Mouse (Mus musculus) lung, postnatal 0 days (tissue): Measurements from ENCODE around the gene Slc25a12. TPM values are rescaled to one million over a fixed set of nuclear protein-coding genes. Genes with fewer than 3 reads are reported as not detected.
"Not testable (repeated sequence)": the region's sequence is repeated elsewhere in the genome, so short reads cannot be mapped to it uniquely, and the experiment has no call there.

Experiments
- ATAC-seq: fragments of 200-750 bp; cut with Nextera tagmentation; 2 replicates; pipeline ENCODE4 v1.8.0; 2017; ENCODE audit warnings: moderate library complexity
- DNase-seq: peaks from one replicate; pipeline ENCODE4 v3.0.0-alpha.2; 2016; ENCODE audit warnings: low spot score
- H3K27ac ChIP-seq: fragments of 300-500 bp; sonication (generic); 2 replicates; pipeline ENCODE4 v1.5.1; 2014; ENCODE audit warnings: antibody characterized with exemption, mild to moderate bottlenecking, low read length, mixed read lengths
- H3K27me3 ChIP-seq: fragments of 300-500 bp; sonication (generic); replicated peaks from 2 replicates; pipeline ENCODE4 v1.6.1; 2014; ENCODE audit warnings: low read length, mixed read lengths; ENCODE audit not compliant: insufficient read depth
- H3K36me3 ChIP-seq: fragments of 300-500 bp; sonication (generic); 2 replicates; pipeline ENCODE4 v1.6.1; 2014; ENCODE audit warnings: low read length, mixed read lengths; ENCODE audit not compliant: insufficient read depth
- H3K4me1 ChIP-seq: fragments of 300-500 bp; sonication (generic); 2 replicates; pipeline ENCODE4 v1.6.1; 2014; ENCODE audit warnings: antibody characterized with exemption, low read depth, low read length, mixed read lengths; ENCODE audit not compliant: insufficient read depth
- H3K4me2 ChIP-seq: fragments of 300-500 bp; sonication (generic); replicated peaks from 2 replicates; pipeline ENCODE4 v1.6.1; 2014; ENCODE audit warnings: low read depth, mild to moderate bottlenecking, low read length, moderate library complexity, mixed read lengths
- H3K4me3 ChIP-seq: fragments of 300-500 bp; sonication (generic); 2 replicates; pipeline ENCODE4 v1.5.1; 2014; ENCODE audit warnings: low read depth, low read length
- H3K9ac ChIP-seq: fragments of 300-500 bp; sonication (generic); replicated peaks from 2 replicates; pipeline ENCODE4 v1.6.1; 2014; ENCODE audit warnings: low read depth, mild to moderate bottlenecking
- H3K9me3 ChIP-seq: fragments of 300-500 bp; sonication (generic); 2 replicates; pipeline ENCODE4 v1.6.1; 2016; ENCODE audit warnings: low read length, mixed read lengths
- CTCF ChIP-seq: IDR thresholded peaks from 2 replicates; pipeline ENCODE4 v1.5.1; 2016; ENCODE audit warnings: antibody characterized with exemption, mild to moderate bottlenecking
- EP300 ChIP-seq: IDR thresholded peaks from 2 replicates; pipeline ENCODE4 v1.6.1; 2016; ENCODE audit warnings: antibody characterized with exemption, mild to moderate bottlenecking, control low read depth
- WGBS: fragments of 180-500 bp; shearing (Covaris S2); extraction: QIAGEN DNeasy Blood & Tissue Kit; methylation state at CpG from one replicate; pipeline ENCODE4 v1.1.7; 2014; 5-methylcytosine and 5-hydroxymethylcytosine counted together
- polyA plus RNA-seq: library from polyadenylated mRNA; unstranded; fragments of >200 nt; fragmentation: Nextera tagmentation; extraction: Ambion mirVana; gene quantifications from 2 replicates; pipeline ENCODE4 v1.2.1, GENCODE M21; 2015

Gene Slc25a12
- polyA plus RNA-seq, 1 experiment from 2014 or later = 16.8 TPM

DNA sequence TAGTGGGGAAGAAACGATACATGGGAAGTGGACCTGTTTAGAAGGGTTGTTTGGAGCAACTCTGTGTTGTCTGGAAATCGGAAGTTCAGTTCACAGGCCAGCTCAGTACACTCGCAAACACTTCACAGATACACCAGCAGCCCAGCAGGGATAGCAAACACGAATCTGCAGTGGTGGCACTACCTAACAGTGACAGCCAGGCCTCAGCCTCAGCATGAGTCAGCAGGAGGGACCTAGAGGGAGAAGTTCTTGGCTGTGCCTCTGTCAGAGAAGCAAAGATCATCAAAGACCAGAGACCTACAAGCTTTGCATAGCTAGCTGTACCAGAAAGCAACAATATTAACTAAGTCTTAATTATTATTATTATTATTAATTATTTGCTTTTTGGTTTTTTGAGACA lies 14.4 kb upstream of the Slc25a12 start:
- H3K9ac ChIP-seq = no peak overlapping the region
- WGBS = 56% methylated on average over 4 of the region's 4 CpGs

DNA sequence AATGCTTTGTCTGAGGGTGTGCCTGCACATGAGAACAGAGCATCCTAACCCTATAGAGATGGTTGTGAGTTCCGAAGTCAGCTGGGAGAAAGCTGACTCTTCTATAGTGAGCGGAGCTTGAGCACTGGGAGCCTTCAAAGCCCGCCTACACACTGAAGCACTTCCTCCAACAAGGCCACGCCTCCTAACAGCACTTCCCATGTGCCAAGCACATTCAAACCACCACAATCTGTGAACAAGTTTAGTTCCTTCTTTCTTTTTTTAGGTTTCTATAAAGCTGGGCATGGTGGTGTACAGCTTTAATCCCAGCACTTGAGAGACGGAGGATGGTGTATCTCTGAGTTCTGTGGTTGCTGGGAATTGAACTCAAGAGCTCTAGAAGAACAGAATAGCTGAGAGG lies 9.9 kb upstream of the Slc25a12 start:
- H3K9me3 ChIP-seq = no peaks in the 10 kb centered on the region
- H3K36me3 ChIP-seq = no peaks in the 10 kb centered on the region
- DNase-seq (no peak), ATAC-seq (no peak)
- no peaks in the 10 kb centered on the region for H3K27me3 ChIP-seq
- H3K4me2 ChIP-seq = no peak overlapping the region
- no peak overlapping the region for H3K4me3 ChIP-seq
- 85% methylated on average over 5 of the region's 5 CpGs for WGBS
- no peak overlapping the region for H3K9ac ChIP-seq
- no peaks in the 10 kb centered on the region for H3K4me1 ChIP-seq
- TF ChIP-seq CTCF (no peak), EP300 (no peak)
- no peak overlapping the region for H3K27ac ChIP-seq

More for the DNA sequence above, 14.4 kb upstream of the Slc25a12 start:
- no peak overlapping the region for H3K27ac ChIP-seq
- H3K4me3 ChIP-seq = no peak overlapping the region
- no peaks in the 10 kb centered on the region for H3K27me3 ChIP-seq
- no peak for TF ChIP-seq EP300
- TF ChIP-seq CTCF = no peak
- no peak overlapping the region for H3K4me2 ChIP-seq
- H3K9me3 ChIP-seq = no peaks in the 10 kb centered on the region
- ATAC-seq (no peak), DNase-seq (no peak)
- no peaks in the 10 kb centered on the region for H3K36me3 ChIP-seq
- no peaks in the 10 kb centered on the region for H3K4me1 ChIP-seq

DNA sequence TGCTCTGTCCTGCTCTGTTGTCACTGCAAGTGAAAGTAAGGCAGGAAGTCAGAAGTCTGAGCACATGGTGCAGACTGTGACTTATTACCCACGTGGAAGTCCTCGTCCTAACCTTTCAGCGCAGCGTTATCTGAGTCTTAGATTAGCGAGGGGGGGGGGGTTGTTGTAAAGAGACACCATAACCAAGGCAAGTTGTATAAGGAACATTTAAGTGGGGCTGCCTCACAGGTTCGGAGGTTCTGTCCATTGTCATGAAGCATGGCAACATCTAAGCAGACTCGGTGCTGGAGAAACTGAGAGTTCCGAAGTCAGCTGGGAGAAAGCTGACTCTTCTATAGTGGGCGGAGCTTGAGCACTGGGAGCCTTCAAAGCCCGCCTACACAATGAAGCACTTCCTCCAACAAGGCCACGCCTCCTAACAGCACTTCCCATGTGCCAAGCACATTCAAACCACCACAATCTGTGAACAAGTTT lies 8.9 kb upstream of the Slc25a12 start:
- no peaks in the 10 kb centered on the region for H3K27me3 ChIP-seq
- no peak overlapping the region for H3K9ac ChIP-seq
- H3K27ac ChIP-seq = no peak overlapping the region
- H3K4me3 ChIP-seq = no peak overlapping the region
- ATAC-seq = peak; percentile 53
- WGBS = 37% methylated on average over 11 of the region's 11 CpGs
- TF ChIP-seq EP300 = no peak
- no peak for TF ChIP-seq CTCF
- 0 out of 2 replicates have a peak overlapping the region, but pooled peaks have one; percentile 31 for H3K4me2 ChIP-seq
- H3K36me3 ChIP-seq = no peaks in the 10 kb centered on the region
- H3K4me1 ChIP-seq = no peaks in the 10 kb centered on the region
- peak; percentile 28 for DNase-seq
- H3K9me3 ChIP-seq = no peaks in the 10 kb centered on the region

DNA sequence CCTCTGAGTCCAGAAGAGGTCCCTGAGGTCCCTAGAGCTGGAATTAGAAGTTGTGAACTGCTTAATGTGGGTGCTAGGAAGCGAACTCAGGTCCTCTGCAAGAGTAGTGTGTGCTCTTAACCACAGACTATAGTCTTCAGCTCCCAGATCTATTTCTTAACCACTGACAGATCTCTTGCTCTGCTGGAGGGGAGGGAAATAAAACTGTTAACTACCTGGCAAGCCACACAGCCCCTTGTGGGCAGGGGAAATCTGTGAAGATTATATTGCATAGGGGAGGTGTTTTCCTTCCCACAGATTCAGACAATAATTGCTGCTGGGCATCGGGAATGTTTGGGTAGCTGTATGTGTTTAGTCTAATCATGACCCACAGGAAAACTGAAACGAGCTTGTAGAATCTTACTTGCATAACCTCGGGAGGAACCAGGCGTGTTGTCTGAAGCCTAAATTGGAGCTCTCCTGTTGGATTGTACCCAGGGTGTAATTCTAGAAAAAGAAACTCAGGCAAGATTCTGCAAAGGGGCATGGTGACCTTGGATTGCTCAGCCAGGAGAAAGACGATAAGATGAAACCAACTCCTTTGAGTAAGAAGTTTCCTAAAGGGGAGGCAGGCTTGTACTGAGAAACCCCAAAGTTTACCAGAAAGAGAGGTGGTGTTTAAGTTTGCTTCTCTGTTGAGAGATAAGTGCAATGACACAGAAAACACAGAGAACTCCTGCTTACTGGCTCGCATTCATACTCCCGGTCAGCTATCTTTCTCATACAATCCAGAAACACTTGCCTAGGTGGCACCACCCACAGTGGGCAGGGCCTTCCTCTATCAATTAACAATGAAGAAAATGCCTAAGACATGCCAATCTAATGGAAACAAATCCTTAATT lies 7.0 kb upstream of the Slc25a12 start:
- no peak overlapping the region for H3K4me3 ChIP-seq

DNA sequence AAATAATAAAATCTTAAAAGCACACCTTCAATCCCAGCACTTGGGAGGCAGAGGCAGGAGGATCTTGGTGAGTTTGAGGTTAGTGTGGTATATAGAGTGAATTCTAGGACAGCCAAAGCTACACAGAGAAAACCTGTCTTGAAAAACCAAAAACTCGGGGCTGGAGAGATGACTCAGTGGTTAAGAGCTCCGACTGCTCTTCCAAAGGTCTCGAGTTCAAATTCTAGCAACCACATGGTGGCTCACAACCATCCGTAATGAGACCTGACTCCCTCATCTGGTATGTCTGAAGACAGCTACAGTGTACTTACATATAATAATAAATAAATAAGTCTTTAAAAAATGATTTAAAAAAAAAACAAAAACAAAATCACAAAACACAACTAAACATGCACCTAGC lies 4.7 kb upstream of the Slc25a12 start:
- WGBS = 87% methylated on average over 4 of the region's 4 CpGs
- ATAC-seq = not testable (repeated sequence)

More for the DNA sequence above, 7.0 kb upstream of the Slc25a12 start:
- no peak overlapping the region for H3K4me2 ChIP-seq
- ATAC-seq (no peak), DNase-seq (no peak)
- TF ChIP-seq CTCF (no peak), EP300 (no peak)
- H3K27ac ChIP-seq = no peak overlapping the region
- no peaks in the 10 kb centered on the region for H3K4me1 ChIP-seq
- no peaks in the 10 kb centered on the region for H3K9me3 ChIP-seq
- no peaks in the 10 kb centered on the region for H3K27me3 ChIP-seq
- 59% methylated on average over 8 of the region's 8 CpGs for WGBS
- no peak overlapping the region for H3K9ac ChIP-seq
- H3K36me3 ChIP-seq = no peaks in the 10 kb centered on the region

DNA sequence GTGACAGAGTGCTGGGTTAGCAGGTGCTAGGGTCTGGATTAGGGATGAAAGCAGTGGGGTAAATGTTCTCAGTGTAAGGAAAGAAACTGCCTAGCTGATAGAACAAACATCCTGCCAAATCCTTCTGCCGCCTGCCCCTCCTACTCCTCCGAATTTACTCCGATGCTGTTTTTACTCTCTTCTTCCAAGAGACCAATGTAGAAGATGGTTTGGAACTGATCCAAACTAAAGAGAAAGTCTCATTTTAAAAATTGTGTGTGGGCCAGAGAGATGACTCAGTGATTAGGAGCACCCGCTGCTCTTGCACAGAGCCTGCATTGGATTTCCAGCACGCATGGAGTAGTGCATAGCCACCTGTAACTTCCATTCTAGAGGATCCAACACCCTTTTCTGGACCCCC lies 4.2 kb upstream of the Slc25a12 start:
- no peaks in the 10 kb centered on the region for H3K27me3 ChIP-seq
- no peak overlapping the region for H3K9ac ChIP-seq
- no peak for ATAC-seq
- 62% methylated on average over 5 of the region's 5 CpGs for WGBS
- no peak overlapping the region for H3K27ac ChIP-seq
- H3K36me3 ChIP-seq = no peaks in the 10 kb centered on the region
- TF ChIP-seq EP300 = no peak
- TF ChIP-seq CTCF = no peak
- no peak for DNase-seq
- no peak overlapping the region for H3K4me2 ChIP-seq
- no peak overlapping the region for H3K4me3 ChIP-seq
- H3K4me1 ChIP-seq = peaks cover 3% of the 10 kb centered on the region; the same call in 1 of the 2 replicates
- no peaks in the 10 kb centered on the region for H3K9me3 ChIP-seq

More for the DNA sequence above, 4.7 kb upstream of the Slc25a12 start:
- not testable (repeated sequence) for DNase-seq, H3K4me2 ChIP-seq, H3K27ac ChIP-seq, H3K4me3 ChIP-seq, H3K27me3 ChIP-seq, H3K4me1 ChIP-seq, H3K36me3 ChIP-seq, H3K9me3 ChIP-seq, H3K9ac ChIP-seq
